Mouse (Mus musculus) embryo, embryonic 9.5 days (tissue): ENCODE measurements around the gene Slc5a10.
"Not testable (repeated sequence)": the region's sequence is repeated elsewhere in the genome, so short reads cannot be mapped to it uniquely, and the experiment has no call there.

Source experiments
- DNase-seq: peaks from one replicate; pipeline ENCODE4 v3.0.0-alpha.2; 2017; ENCODE audit errors: extremely low spot score

The Slc5a10 gene

DNA sequence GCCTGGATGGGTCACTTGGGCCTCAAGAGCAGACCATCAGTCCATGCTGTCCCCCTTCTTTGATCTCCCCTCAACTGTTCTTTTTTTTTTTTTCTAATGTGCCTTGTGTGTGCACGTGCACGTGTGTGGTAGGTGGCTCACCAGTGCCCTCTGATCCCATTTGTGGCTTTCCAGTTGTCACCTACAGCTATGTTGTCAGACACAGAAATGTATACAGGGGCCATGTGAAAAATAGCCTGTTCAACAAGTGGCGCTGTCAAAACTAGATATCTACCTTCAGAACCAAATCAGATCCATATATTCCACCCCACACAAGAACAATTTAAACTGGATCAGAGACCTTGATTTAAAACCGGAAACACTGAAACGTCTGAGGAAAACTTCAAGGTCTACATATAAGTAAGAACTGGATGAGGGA is 71.5 kb downstream of the Slc5a10 start:
- no peak for DNase-seq

DNA sequence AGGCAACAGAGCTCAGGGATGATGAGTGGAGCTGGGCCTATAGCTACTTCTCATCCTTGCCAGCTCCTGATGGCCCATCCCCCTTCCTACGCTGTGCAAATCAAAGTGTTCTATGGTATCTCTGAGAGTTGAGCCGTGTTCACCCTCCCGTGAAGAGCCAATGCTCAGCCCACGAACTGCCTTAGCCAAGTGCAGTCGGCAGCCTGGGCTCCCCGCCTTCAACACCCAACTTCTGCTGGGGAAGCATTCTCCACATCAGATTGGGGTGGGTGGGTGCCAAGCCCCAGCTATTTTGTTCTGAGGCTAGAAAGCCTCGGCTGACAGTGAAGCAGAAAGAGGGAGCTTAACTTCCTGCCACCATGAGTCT is 71.9 kb downstream of the Slc5a10 start:
- no peak for DNase-seq

DNA sequence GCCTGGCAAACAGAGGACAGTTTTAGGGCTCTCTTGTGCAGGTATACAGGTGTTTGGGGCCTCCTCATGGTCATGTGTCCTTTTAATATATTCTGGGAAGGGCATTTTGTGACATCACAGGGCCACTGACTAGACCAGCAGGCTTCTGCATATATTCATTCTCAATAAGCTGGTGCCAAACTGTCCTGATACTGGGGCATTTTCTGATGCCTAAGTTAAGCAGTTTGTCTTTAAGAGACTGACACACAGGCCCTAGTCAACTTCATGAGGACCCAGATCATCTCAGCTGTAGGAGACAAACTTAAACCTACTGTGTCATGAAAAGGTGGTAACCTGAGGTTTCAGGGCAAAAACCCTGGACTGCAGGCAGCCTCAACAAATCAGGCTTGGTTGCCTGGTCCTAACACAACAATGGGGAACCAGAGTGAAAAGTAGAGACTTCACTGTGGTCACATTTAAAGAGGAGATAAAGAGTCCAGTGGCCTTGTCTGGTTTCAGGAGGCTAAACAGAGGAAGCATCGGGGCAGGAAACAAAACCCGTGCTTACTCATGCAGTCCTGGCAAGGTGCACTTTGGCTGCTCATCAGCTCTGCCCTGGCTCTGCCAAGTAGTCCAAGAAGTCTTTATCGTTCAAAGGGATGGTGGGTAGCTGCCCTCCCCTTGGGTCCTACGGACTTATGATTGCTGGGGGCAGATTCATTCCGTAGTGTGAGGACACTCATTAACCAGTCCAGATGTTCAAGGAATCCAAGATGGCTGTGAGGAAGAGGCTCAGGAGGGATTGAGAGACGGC is 72.5 kb downstream of the Slc5a10 start:
- no peak for DNase-seq

DNA sequence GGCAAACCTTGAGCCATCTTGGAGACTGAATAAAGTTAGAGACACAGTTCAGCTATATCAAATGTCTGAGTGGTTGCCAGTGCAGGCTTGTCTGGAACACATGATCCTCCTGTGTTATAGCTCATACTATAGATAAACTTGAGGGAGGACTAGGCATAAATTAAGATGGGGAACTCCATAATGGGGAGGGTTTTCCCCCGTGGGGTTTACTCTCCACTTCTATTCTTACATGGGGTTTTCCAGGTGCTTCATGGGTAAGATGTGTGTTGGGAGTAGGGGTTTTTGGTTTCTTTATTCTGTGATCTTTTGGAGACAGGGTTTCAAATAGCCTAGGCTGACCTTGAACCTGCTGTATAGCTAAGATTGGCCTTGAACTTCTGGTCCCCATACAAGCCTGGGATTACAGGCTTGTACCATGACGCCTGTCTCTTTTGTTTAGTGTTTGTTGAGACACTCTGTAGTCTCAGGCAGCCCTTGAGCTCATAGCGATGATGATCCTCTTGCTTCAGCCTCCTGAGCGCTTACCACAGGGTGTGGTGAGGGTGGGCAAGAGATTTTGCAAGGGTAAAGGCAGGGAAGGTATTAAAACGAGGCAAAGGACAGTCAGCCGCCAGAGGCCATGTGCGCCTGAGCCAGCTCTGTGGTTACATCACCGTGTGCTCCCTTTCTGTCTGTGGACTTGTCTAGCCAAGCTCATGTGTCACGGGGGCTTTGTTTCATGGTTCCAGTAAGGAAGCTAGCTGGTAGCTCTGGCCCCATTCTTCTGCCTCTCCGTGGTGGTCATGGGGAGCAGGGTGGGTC is 73.3 kb downstream of the Slc5a10 start:
- DNase-seq = no peak

DNA sequence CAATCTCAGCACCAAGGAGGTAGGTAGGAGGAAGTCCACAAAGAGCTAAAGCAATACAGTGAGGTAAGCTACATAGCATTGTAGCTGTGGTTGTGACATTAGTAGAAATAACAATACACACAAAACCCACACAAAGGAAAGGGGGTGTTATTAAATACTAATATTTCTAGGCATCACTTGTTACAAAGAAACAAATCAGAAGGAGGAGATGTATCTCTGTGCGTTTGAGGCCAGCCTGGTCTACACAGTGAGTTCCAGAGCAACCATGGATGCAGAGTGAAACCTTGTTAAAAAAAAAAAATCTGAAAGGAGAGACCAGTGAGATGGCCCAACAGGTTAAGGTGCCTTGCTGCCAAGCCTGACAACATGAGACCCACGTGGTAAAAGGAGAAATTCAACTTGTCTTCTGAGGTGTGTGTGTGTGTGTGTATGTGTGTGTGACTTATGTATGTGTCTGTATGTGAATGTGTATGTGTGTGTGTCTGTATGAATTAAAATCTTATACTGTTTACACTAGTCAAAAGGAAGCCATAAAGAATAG is 74.1 kb downstream of the Slc5a10 start:
- DNase-seq = no peak

DNA sequence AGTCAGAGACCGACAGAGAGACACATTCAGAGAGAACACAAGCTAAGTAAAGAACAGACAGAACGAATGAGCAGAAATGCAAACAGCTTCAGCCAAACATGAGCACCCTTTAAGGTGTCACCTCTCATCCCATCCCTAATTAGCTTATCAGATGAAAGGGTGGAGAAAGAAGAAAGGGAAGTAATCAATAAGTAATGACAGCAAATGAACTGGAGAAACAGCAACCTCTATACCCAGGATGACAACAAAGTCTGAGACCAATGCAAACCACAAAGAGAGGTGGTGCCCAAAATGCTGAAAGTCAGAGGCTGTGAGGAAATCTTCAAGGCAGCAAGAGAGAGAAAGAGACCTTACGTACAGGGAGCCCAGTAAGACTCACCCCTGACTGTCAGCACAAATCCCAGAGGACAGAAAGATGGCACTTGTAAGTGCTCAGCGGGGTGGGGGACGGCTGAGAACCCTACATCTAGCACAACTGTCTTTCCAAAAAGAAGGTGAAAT is 75.2 kb downstream of the Slc5a10 start:
- no peak for DNase-seq

DNA sequence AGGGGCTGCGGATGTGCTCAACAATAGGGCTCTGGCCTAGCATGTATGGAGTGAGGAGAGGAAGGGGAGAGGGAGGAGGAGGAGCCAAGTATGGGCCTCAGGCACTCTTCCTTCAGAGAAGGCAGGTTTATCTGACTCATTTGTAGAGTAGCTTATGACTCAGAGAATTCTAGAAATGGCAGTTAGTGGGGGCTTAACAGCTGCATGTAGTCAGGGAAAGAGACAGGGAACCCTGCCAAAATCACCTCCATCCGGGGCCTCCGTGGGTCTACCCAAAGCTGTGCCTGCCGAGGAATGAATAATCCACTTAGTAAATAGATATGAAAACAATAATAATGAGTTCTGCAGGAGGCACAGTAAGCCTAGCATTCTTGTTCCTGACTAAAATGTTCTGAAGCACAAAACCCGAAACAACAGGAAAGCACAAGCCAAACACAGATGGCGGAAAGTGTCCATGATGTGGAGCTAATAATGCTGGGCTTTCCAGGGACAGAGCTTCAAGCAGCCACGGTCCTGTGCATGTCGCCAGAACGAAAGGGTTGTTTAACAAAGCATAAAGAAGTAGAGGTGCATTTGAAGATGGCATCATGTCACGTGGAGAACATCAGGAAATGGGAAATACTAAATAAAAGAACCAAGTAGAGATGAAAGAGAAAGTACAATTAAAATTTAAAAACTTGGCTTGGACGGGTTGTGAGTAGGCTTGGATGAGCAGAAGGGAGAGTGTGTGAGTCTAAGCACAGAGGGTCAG is 75.9 kb downstream of the Slc5a10 start:
- DNase-seq = no peak

DNA sequence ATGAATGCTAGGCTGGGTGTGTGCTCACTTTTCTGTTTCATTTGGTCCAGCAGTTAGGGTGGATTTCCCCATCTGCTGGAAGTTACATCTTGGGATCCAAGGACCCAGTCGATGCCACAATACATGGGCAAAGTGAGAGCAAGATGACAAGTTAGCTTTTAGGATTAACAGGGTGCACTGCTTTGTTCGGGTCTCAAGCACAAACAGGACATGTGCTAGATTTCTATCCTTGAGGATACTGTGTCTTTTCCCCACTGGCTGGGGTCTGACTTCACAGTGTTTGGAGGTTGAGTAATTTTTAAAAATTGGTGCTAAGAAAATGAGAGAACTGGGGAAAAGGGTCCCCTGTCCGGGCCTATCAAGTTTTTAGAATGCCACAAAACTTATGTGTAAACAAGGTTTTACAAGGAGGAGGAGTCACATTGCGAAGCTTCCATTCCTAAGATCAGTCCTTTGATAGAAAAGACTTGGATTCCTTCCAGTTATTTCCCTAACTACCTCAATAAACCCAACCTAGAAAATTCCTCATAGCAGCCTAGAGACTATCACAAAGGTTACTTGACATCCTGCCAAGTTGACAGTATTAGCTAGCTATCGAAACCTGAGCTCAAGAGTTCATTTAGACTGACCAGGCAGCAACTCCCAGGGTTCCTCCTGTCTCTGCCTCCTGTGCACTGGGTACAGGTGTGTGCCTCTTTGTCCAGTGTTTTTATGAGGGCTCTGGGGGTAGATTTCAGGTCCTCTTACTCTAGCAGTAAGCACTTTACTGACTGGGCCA is 77.3 kb downstream of the Slc5a10 start:
- no peak for DNase-seq

DNA sequence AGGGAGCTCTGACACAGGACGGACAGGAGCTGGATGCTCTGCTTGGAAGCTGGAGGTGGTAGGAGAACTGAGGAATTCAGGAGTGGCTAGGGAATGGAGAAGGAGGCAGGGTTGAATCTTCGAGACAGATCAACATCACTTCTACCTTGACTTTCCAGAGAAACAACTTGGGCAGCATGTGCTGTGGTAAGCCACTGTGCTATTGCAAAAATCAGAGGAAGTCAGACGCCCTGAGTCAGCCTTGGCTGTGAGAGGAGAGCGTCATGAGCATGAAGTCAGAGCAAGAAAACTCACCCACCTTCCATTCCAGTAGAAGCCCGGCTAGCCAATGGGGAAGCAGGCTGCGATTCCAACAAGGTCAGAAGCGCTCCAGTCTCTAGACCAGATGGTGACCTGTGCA is 78.5 kb downstream of the Slc5a10 start:
- DNase-seq = no peak

DNA sequence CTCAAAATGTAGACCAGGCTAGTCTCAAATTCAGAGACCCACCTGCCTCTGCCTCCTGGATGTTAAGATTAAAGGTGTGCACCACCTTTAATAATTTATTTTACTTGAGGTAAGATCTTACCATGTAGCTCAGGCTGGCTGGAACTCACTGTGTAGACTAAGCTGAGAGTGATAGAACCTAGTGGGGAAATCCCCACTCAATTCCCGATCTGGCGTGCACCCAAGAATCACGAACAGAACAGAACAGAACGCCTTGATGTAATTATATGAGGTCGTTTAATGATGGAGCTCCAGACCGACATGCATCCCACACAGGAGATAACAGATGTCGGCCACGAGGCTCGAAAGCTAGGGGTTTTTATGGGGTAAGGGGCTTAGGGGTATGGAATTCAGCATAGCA is 80.0 kb downstream of the Slc5a10 start:
- DNase-seq = not testable (repeated sequence)

DNA sequence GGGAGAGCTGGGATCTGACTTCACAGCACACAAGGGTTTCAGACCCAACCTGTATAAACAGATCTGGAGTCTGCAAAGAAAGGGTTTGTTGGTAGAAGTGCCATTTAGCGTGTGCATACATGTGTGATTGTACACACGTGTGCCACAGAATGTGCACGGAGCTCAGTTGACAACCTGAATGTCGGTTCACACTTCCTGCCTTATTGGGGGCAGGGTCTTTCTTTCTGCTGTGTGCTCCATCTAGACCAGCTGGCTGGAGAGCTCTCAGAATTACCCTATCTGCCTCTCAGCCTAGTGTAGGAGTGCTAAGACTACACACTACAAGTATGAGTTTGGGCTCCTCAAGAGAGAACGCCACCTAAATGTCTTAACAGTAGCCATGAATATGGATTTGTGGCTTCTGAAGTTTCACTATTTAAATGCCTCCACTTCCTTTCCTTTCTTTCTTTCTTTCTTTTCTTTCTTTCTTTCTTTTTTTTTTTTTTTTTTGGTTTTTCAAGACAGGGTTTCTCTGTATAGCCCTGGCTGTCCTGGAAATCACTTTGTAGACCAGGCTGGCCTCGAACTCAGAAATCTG is 80.9 kb downstream of the Slc5a10 start:
- DNase-seq = no peak

DNA sequence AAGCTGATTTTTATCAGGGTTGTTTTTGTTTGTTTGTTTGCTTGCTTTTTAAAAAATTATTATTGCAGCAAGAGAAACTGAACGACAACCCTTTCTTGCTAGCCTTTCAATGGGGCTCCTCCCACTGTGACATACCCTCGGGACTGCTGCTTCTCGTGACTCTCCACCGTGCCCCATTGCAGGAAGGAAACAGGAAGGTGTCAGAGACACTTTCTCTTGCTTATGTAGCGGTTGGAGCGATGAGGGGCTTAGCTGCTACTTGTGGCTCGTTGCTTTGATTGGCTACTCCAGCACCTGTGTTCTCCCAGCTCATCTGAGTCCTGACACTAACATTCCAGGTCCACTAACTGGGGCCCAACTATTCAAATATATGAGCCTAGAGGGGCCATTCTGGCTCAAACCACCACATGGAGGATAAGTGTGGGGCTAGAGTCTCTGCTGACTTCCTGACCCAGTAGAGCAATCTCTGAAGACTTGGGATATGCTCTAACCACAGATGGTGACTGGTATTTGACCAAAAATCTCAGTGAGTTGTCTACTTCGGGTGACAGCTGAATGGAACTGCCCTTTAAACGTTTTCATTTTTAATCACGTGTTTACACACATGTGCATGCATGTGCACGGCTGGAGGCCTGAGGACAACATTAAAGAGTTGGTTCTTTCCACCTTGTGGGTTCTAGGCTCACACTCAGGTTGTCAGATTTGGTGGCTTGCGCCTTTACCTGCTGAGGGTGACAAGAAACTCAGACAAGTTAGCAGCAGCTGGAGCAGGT is 81.7 kb downstream of the Slc5a10 start:
- no peak for DNase-seq

DNA sequence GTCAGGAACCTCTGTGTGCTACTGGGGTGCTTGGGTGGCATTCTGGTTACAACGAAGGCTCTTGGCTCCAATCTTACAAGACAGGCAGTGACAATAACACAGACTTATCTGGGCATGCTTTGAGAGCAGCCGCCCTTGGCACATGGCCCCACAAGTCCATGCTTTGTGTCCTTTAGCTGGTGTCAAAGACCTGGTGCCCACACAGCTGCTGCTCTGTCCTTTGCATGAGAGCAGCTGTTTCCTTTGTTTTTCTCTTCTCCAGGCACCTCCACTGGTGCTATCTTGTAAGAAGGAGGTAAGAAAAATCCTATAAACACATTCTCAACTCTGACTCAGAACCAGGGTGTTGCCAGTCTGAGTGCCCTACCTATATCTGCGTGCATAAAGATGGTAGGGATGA is 82.8 kb downstream of the Slc5a10 start:
- no peak for DNase-seq

DNA sequence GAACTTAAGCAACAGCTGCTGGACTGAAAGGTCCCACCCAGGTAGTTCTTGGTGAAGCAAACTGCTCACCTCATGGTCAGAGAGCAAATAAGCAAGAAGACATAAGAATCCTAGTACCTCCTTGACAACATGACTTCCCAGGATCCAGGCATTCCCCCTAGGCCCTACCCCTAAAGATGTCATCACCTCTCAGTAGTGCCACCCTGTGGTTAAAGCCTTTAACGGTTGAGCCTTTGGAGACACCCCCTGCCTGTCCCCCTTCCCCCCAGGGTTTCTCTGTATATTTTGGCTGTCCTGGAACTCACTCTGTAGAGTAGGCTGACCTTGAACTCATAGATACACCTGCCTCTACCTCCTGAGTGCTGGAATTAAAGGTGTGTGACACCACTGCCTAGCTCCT is 83.2 kb downstream of the Slc5a10 start:
- DNase-seq = no peak

DNA sequence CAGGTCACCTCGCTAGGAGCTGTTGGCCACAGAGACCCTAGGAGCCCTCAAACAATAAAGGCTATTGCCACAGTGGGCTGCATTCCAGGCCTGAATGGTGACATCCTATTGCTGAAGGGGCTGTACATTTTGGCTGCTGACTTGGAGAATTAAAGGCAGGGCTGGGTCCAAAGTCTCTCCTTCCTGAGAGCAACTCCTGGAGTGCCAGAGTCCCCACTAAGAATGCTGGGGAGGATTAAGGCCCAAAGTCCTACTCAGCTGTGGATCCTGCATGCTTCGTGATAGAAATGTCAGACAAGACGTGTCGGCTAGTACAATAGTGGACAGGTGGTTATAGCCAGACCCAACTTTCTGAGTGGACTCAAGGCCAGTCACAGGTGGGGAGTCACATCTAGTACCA is 84.3 kb downstream of the Slc5a10 start:
- DNase-seq = not testable (repeated sequence)

DNA sequence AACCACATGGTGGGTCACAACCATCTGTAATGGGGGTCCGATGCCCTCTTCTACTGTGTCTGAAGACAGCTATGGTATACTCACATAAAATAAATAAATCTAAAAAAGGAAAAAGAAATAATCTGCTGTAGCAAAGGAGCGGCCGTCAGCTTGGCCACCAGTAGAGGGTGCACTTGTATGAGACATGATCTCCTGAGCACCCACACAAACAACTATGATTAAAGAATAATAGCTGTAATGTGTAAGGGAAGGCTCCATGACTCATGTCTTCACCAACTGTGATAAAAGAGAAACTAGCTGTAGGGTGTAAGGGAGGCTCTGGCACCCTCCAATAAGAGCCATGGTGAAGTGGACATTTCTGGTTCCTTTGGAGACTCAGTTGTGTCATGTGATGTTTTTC is 91.0 kb downstream of the Slc5a10 start:
- no peak for DNase-seq

DNA sequence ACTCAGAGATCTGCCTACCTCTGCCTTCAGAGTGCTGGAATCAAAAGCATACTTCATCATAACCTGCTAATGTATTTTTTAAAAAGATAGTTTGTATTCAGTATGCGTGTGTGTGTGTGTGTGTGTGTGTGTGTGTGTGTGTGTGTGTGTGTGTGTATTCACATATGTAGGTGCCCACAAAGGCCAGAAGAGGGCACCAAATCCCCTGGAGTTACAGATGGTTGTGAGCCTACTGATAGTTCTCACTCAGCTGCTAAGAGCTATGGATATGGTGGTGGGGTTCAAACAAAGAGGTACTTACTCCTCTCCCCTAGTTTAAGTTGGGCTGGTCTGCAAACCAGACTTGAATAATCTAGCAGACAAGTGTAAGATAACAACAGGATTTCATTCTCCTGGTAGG is 94.1 kb downstream of the Slc5a10 start:
- no peak for DNase-seq

DNA sequence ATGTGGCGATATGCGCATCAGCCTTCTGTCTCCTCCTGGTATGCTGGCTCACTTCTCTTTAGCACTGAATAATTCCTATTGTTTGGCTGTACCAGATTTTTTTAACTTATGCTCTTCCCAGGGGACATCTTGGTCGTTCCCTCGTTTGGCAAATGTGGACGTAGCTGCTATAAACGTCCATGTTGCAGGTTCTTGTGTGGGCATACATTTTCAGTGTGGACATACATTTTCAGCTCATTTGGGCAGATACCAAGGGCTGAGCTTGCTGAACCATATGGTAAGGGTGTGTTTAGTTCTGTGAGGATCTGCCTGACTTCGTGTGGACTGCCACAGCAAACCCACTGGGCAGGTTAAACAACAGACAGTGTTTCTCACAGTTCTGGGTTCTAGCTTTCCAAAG is 95.5 kb downstream of the Slc5a10 start:
- DNase-seq = no peak
